Mouse (Mus musculus) forebrain, embryonic 14.5 days (tissue): Measurements from ENCODE around the gene Dhx34. TPM values are rescaled to one million over a fixed set of nuclear protein-coding genes. Genes with fewer than 3 reads are reported as not detected.

ENCODE experiments used
- ATAC-seq: fragments of 200-750 bp; cut with Nextera tagmentation; 2 replicates; pipeline ENCODE4 v1.8.0; 2017; ENCODE audit warnings: mild to moderate bottlenecking, moderate library complexity
- DNase-seq: peaks from one replicate; pipeline ENCODE4 v3.0.0-alpha.2; 2015; ENCODE audit warnings: low spot score
- H3K27ac ChIP-seq: fragments of 300-500 bp; sonication (generic); 2 replicates; pipeline ENCODE4 v1.5.1; 2014; ENCODE audit warnings: low read depth, mild to moderate bottlenecking, control low read depth, low read length, moderate library complexity
- H3K27me3 ChIP-seq: fragments of 300-500 bp; sonication (generic); replicated peaks from 2 replicates; pipeline ENCODE4 v1.6.1; 2014; ENCODE audit warnings: low read length, control low read depth, mixed read lengths; ENCODE audit not compliant: control insufficient read depth, insufficient read depth
- H3K36me3 ChIP-seq: fragments of 300-500 bp; sonication (generic); 2 replicates; pipeline ENCODE4 v1.6.1; 2014; ENCODE audit warnings: low read length, control low read depth; ENCODE audit not compliant: control insufficient read depth, insufficient read depth
- H3K4me1 ChIP-seq: fragments of 300-500 bp; sonication (generic); 2 replicates; pipeline ENCODE4 v1.6.1; 2014; ENCODE audit warnings: antibody characterized with exemption, low read length, control low read depth; ENCODE audit not compliant: control insufficient read depth, insufficient read depth
- H3K4me2 ChIP-seq: fragments of 300-500 bp; sonication (generic); 2 replicates; pipeline ENCODE4 v1.6.1; 2014; ENCODE audit warnings: mild to moderate bottlenecking, control low read depth, low read length
- H3K4me3 ChIP-seq: fragments of 300-500 bp; sonication (generic); 2 replicates; pipeline ENCODE4 v1.5.1; 2014; ENCODE audit warnings: low read depth, low read length, control low read depth
- H3K9ac ChIP-seq: fragments of 300-500 bp; sonication (generic); 2 replicates; pipeline ENCODE4 v1.6.1; 2014; ENCODE audit warnings: mild to moderate bottlenecking, low read length, control low read depth, moderate library complexity
- H3K9me3 ChIP-seq: fragments of 300-500 bp; sonication (generic); replicated peaks from 2 replicates; pipeline ENCODE4 v1.6.1; 2016; ENCODE audit warnings: low read length, control low read depth, mixed read lengths; ENCODE audit not compliant: control insufficient read depth
- WGBS: fragments of 180-500 bp; shearing (Covaris S2); extraction: QIAGEN DNeasy Blood & Tissue Kit; methylation state at CpG from one replicate; pipeline ENCODE4 v1.1.7; 2014; 5-methylcytosine and 5-hydroxymethylcytosine counted together
- polyA plus RNA-seq: library from polyadenylated mRNA; unstranded; fragments of >200 nt; fragmentation: Nextera tagmentation; extraction: Ambion mirVana; gene quantifications from 2 replicates; pipeline ENCODE4 v1.2.1, GENCODE M21; 2014

The Dhx34 gene
- polyA plus RNA-seq, 1 experiment from 2014 or later, result 9.4 TPM

DNA sequence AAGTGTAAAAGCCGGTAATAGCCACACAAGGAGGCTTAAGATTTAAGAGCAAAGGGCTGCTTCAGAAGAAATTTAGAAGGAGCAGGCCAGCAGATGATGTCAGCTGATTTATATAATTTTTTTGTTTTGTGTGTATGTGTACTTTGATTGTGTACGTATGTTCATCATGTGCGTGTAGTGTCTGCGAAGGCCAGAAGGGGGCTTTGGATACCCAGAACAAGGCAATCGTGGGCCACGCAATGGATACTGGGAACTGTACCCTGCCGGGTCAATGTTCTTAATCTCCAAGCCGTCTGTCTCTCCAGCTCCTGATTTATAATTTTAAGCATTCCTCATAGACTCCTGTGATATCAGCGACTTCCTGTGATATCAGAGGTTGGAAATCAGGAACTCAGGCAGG lies 60.5 kb downstream of the Dhx34 start:
- H3K36me3 ChIP-seq, result peaks cover 7% of the 10 kb centered on the region; the same call in 1 of the 2 replicates
- no peak for ATAC-seq
- 88% methylated on average over 9 of the region's 9 CpGs for WGBS
- H3K9ac ChIP-seq, result no peak overlapping the region
- H3K27ac ChIP-seq, result no peak overlapping the region
- H3K27me3 ChIP-seq, result peaks cover 9% of the 10 kb centered on the region; the same call in 1 of the 2 replicates
- no peaks in the 10 kb centered on the region for H3K9me3 ChIP-seq
- DNase-seq, result no peak
- H3K4me2 ChIP-seq, result no peak overlapping the region
- no peak overlapping the region for H3K4me3 ChIP-seq
- no peaks in the 10 kb centered on the region for H3K4me1 ChIP-seq

DNA sequence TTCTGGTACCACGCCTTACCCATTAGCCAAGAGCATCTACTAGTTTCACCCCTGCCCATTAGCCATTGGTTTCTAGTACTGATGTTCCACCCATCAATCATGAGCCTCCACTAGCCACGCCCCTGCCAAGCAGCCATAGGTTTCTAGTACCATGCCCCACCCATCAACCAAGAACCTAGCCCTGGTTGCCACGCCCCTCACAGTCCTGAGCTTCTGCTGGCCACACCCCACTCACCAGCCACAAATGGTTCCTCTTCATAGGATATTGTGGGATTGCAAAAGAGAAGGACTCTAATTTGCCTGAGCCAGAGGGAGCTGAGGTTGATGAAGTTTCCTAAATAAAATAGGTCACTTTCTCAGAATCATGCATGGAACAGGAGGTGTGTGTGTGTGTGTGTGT lies 61.1 kb downstream of the Dhx34 start:
- Histone ChIP-seq H3K4me3 (no peak overlapping the region), H3K4me1 (no peaks in the 10 kb centered on the region), H3K36me3 (peaks cover 7% of the 10 kb centered on the region; the same call in 1 of the 2 replicates), H3K27me3 (peaks cover 9% of the 10 kb centered on the region; the same call in 1 of the 2 replicates), H3K4me2 (no peak overlapping the region), H3K9ac (no peak overlapping the region), H3K27ac (no peak overlapping the region), H3K9me3 (no peaks in the 10 kb centered on the region)
- ATAC-seq (no peak), DNase-seq (no peak)
- 69% methylated on average over 3 of the region's 3 CpGs for WGBS

DNA sequence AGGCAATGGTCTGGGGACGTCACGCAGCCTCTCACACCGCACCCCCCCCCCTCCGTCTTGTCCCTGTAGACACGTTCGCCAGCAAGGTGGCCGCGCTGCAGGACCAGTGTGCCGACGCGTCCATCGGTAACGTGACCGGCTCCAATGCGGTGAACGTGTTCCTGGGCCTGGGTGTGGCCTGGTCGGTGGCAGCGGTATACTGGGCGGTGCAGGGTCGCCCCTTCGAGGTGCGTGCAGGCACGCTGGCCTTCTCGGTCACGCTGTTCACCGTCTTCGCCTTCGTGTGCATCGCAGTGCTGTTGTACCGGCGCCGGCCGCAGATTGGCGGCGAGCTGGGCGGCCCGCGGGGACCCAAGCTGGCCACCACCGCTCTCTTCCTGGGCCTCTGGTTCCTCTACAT lies 63.1 kb downstream of the Dhx34 start:
- 10% methylated on average over 39 of the region's 39 CpGs for WGBS
- Histone ChIP-seq H3K9me3 (no peaks in the 10 kb centered on the region), H3K4me2 (peak overlapping the region; percentile 32; the same call in 1 of the 2 replicates), H3K27ac (no peak overlapping the region), H3K4me1 (no peaks in the 10 kb centered on the region), H3K36me3 (peaks cover 7% of the 10 kb centered on the region; the same call in 1 of the 2 replicates), H3K9ac (peak overlapping the region; percentile 32; the same call in 1 of the 2 replicates), H3K27me3 (peaks cover 9% of the 10 kb centered on the region; the same call in 1 of the 2 replicates), H3K4me3 (no peak overlapping the region)
- ATAC-seq (peak; percentile 19; the same call in 1 of the 2 replicates), DNase-seq (no peak)

DNA sequence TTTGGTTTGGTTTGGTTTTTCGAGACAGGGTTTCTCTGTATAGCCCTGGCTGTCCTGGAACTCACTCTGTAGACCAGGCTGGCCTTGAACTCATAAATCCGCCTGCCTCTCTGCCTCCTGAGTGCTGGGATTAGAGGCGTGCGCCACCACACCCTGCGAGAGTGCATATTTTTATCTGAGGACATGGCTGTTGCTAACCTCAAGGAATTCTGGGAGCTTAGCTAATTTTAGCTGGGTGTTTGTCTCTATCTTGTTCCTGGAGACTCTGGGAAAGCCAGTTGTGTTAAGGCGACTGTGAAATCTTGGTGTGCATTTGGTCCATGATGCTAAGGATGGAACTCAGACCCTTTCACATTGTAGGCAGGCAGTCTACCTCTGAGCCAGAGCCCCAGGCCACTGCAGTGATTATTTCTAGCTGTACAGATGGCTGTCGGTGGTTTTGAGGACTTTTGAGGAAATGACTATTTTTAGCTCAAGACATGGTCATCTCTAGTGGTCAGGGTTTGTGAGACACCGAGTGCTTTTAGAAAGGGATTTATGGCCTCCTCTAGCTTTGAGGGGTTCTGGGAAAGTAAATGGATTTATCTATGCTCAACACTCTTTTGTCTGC lies 65.6 kb downstream of the Dhx34 start:
- Histone ChIP-seq H3K9ac (no peak overlapping the region), H3K36me3 (peaks cover 7% of the 10 kb centered on the region; the same call in 1 of the 2 replicates), H3K4me1 (no peaks in the 10 kb centered on the region), H3K9me3 (no peaks in the 10 kb centered on the region), H3K4me2 (no peak overlapping the region), H3K27me3 (peaks cover 9% of the 10 kb centered on the region; the same call in 1 of the 2 replicates), H3K27ac (no peak overlapping the region), H3K4me3 (no peak overlapping the region)
- ATAC-seq (no peak), DNase-seq (no peak)
- WGBS, result 85% methylated on average over 8 of the region's 8 CpGs

DNA sequence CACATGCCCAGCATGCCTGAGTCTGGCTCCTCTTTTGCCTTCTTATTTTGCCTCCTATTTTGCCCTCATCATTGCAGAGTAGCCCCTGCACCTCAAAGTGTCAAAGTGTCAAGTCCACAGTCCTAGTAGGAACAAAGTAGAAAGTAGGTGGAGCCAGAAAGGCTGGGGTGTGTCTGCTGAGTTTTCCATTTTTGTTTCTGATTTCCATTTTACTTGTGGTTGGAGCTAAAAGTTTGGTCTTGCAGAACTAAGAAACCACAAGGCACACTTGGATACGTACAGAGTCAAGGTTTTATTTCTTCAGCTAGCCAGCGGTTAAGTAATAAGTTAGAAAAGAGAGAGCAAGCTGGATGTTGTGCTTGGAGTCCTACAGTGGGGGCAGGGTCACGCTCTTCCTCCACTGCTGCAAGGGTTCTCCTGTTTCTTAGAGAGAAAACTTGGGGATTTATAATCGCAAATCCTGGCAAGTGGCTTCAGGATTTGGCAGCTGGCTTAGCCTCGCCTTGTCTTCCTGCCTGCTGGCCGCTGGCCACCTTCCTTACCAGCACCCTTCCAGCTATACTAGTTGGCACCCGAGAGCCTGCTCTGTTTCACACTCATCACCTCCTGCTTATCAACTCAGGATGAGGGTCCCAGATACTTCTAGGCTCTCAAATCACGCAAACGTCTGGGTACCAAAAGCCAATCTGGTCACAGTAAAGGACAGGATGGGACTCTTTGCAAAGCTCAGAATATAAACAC lies 66.5 kb downstream of the Dhx34 start:
- whole genome bisulfite sequencing, result 68% methylated on average over 9 of the region's 9 CpGs
- Histone ChIP-seq H3K4me3 (no peak overlapping the region), H3K4me1 (no peaks in the 10 kb centered on the region), H3K36me3 (peaks cover 7% of the 10 kb centered on the region; the same call in 1 of the 2 replicates), H3K27ac (no peak overlapping the region), H3K27me3 (peaks cover 9% of the 10 kb centered on the region; the same call in 1 of the 2 replicates), H3K9ac (no peak overlapping the region), H3K9me3 (no peaks in the 10 kb centered on the region), H3K4me2 (no peak overlapping the region)
- DNase-seq (peak; percentile 59), ATAC-seq (no peak)

DNA sequence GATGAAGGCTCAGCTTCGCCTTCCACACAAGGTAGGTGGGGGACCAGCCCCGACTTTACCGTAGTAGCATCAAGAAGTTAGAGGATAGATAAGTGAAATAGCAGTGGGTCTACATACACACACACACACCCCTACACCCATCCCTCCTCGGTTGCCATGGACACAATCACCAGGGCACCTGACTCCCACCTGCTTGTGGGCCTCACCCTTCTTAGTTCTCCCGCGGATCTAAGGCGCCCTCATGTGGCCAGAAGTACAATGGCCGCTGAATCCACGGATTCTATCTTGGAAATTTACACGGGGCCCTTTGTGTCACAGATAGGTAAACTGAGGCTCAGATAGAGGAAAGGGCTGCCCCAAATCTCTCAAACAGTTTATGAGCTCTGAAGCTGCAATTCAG lies 68.3 kb downstream of the Dhx34 start:
- DNase-seq (peak; percentile 82), ATAC-seq (peak; percentile 82)
- no peak overlapping the region for H3K27ac ChIP-seq
- H3K9ac ChIP-seq, result no peak overlapping the region
- no peak overlapping the region for H3K4me3 ChIP-seq
- peaks cover 6% of the 10 kb centered on the region; the same call in 1 of the 2 replicates for H3K27me3 ChIP-seq
- no peak overlapping the region for H3K4me2 ChIP-seq
- H3K4me1 ChIP-seq, result no peaks in the 10 kb centered on the region
- no peaks in the 10 kb centered on the region for H3K9me3 ChIP-seq
- WGBS, result 16% methylated on average over 10 of the region's 10 CpGs
- H3K36me3 ChIP-seq, result peaks cover 7% of the 10 kb centered on the region; the same call in 1 of the 2 replicates

DNA sequence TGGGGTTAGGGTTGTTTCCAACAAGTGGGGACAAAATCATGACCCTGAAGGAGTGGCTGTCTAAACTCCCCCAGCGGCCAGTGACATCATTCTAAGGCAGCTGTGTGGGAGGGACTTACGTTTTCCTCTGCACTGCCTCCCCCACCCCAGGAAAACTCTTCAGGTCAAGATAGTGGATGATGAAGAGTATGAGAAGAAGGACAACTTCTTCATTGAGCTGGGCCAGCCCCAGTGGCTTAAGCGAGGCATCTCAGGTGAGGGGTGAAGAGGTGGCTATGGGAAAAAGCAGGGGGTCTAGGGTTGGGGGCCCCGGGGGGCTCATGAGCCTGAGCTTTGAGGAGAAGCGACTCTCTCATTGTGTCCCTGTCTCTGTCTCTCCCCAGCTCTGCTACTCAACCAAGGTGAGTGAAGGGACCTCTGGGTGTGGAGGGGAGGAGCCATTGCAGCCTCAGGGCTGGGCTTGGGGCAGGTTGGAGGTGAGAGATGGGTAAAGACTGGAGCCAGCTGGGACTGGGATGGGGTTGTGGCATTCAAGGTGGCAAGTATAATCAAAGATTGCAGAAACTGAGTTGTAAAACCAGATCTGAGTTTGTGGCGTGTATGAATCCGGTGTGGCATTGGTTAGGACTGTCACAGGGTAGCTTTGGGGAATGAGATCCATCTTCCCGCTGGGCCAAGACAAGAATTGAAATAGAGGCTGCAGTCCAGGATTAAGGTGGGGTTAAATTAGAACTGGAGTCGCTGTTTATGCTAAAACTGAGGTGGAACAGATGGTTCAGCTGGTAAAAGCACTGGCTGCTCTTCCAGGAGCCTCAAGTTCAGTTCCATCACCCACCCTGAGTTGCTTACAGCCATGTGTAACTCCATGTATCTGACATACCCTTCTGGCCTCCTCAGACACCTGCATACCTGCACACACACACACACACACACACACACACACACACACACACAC lies 71.4 kb downstream of the Dhx34 start:
- Histone ChIP-seq H3K36me3 (no peaks in the 10 kb centered on the region), H3K4me3 (no peak overlapping the region), H3K9ac (no peak overlapping the region), H3K4me2 (no peak overlapping the region), H3K4me1 (peaks cover 7% of the 10 kb centered on the region; the same call in 1 of the 2 replicates), H3K9me3 (no peaks in the 10 kb centered on the region), H3K27me3 (no peaks in the 10 kb centered on the region), H3K27ac (no peak overlapping the region)
- no peak for ATAC-seq
- 70% methylated on average over 9 of the region's 9 CpGs for WGBS
- no peak for DNase-seq

DNA sequence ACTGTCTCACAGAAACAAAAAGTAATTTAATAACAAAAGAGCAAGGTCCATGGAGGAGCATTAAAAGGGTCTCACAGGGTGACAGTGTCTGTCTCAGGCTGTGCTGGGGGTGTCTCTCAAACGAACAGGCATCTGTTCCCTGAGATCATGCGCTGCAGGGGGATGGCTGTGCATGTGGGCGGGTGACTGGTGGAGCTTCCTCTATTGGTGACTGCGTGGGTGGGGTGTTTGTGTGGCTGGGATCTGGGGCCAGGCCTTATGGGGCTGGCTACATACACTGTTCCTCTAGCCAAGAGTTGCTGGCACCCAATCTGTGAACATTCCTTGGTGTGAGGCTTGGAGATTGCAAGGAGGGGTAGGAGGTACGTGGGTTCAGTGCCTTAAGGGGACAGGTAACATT lies 72.6 kb downstream of the Dhx34 start:
- ATAC-seq (peak; percentile 62; the same call in 1 of the 2 replicates), DNase-seq (peak; percentile 57)
- H3K4me3 ChIP-seq, result no peak overlapping the region
- peaks cover 6% of the 10 kb centered on the region; the same call in 1 of the 2 replicates for H3K36me3 ChIP-seq
- H3K4me1 ChIP-seq, result peaks cover 7% of the 10 kb centered on the region; the same call in 1 of the 2 replicates
- 54% methylated on average over 5 of the region's 5 CpGs for WGBS
- H3K9me3 ChIP-seq, result no peaks in the 10 kb centered on the region
- H3K27me3 ChIP-seq, result no peaks in the 10 kb centered on the region
- H3K9ac ChIP-seq, result no peak overlapping the region
- H3K4me2 ChIP-seq, result no peak overlapping the region
- peak overlapping the region; percentile 52; the same call in 1 of the 2 replicates for H3K27ac ChIP-seq
